Mouse (Mus musculus): ENCODE data around the gene Arhgap33.

DNA sequence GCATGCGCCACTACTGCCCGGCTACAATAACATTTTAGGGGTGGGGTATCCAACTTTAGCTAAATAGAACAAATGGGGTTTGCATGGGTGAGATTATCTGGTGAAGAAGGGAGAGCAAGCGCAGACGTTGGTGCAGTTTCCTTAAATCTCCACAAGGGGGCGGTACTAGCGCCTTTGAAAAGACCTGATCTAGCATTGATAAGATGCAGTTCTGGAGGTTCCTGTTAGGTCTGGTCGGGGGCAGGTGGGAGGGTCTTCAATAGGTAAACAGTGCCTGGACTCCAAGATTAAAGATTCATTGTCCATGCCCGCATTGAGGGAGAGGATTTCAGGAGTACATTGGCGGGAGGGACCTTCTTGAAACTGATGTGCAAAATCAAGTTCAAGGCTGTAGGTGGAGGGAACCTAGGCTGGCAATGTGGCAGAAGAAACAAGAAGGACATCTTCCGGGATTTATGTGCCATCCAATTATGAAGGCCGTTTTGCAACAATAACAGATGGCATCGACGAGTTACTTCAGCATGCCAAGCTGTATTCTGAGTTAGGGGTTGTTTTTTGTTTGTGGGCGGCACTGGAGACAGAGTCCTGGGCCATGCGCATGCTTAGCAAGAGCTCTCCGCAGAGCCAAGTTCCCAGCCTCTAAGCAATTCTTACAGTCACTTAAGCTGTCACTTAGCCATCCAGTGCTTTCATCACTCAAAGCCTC is 44.5 kb downstream of the Arhgap33 start:
- TF ChIP-seq CTCF (IDR thresholded peaks at IDR 0.05; ENCODE audit: low read depth): peak; percentile 82
- TF ChIP-seq EP300 (IDR thresholded peaks at IDR 0.05; ENCODE audit: low read depth): no peak

Data from liver, embryonic 14.5 days (tissue).